Mouse (Mus musculus) sigmoid colon, adult 10 weeks (tissue): ENCODE measurements around the gene Znfx1. TPM values are rescaled to one million over a fixed set of nuclear protein-coding genes. Genes with fewer than 3 reads are reported as not detected.

ENCODE experiments used
- polyA plus RNA-seq: library from polyadenylated mRNA; stranded (reverse); fragments of 350-450 nt; fragmentation: Illumina TruSeq; extraction: RNeasy Lipid Tissue Mini Kit (QIAGEN cat#74804); gene quantifications from one replicate; pipeline ENCODE4 v1.2.3, GENCODE M21; 2014; ENCODE audit warnings: low read depth, low replicate concordance

The Znfx1 gene
- 3.4 TPM for polyA plus RNA-seq

DNA sequence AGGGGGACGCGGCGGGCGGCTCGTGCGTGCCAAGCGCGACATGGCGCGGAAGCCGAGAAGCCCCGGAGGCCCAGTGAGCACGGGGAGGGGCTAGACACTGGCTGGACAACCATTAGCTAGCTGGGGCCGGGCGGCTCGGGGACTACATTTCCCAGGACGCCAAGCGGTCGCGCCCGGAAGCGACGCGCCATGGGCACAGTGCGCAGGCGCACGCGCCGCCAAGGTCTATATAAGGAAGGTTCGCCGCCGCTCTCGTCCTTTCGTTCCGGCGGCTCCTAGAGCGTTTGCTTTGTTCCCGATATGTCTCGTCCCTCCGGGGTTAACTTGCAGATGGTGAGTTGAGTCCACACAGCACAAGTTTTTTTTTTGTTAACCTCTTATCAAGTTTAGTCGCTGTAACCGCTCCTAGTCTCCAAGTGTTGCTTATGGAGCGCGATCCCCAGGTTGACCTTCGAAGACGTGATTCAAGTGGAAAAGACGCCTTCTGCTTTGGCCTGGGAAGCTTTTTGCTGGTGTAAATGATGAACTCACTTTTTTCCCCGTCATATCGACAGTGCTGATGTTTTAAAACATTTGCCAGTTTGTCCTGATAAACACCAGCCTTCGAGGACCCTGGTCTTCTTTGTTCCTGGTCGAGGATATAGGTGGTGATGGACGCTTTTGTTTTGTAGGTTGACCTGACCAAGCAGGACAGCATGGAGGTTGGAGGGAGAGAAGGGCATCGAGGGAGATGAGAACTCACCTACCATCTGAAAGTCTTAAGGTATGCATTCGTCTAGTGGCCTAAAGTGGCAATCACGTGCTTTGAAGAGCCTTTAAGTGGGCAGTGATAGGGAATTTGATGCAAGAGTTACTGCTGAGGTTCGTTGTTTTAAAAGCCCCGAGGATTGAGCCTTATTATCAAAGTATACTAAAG, at the start of gene Znfx1:
TSS of gene Znfx1 (minus strand) at position 51 of the 916 bp plus-strand sequence.

DNA sequence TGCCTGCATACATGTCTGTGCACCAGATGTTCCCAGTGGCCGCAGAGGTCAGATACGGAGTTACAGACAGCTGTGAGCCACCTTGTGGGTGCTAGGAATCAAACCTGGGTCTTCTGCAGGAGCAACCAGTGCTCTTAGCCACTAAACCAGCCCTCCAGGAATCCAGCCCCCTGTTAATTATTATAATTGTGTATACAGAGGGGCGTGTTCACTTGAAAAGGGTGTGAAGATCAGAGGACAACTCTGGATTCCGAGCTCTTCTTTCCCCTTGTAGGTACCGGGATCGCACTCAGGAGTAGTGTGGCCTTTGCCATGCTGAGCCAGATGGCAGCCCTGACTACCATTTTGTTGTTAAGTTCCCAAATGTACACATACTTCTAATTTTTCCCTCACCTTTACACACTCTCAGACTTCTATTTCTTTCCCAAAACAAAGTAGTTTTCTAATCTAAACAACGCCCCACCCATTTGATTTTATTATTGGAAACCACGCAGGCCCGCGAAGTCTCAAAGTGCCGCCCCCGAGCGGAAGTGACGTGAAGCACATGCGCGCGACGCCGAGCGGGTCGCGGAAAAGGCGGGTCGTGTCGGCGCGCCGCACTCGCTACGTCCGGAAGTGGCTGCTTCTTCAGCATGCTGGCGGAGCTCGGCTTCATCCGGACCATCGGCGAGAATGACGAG, 48.0 kb downstream of the Znfx1 start, which contains the start of gene Ddx27:
TSS of gene Ddx27 (plus strand) at position 492 of the 680 bp plus-strand sequence.

GRCm38 (mm10) chr2:166995796-166996532, 66.9 kb downstream of the Znfx1 start, which contains the start of gene Stau1:
Gene Stau1 (minus strand): TSS chr2:166996299.

Other genes with a start within 250 kb of the Znfx1 start
- gene Cse1l, start 157.0 kb downstream of the Znfx1 start, polyA plus RNA-seq: 157 TPM
- 35.6 TPM for gene Stau1, start 66.7 kb downstream of the Znfx1 start, polyA plus RNA-seq
- gene Ddx27, start 47.8 kb downstream of the Znfx1 start, polyA plus RNA-seq: 10.2 TPM
- 2.2 TPM for gene Kcnb1, start 127.1 kb upstream of the Znfx1 start, polyA plus RNA-seq
- 0.35 TPM for gene Ptgis, start 177.6 kb upstream of the Znfx1 start, polyA plus RNA-seq